Mouse (Mus musculus) forebrain, embryonic 14.5 days (tissue): ENCODE results near the gene Prpf4. TPM values are rescaled to one million over a fixed set of nuclear protein-coding genes. Genes with fewer than 3 reads are reported as not detected.

Source experiments
- ATAC-seq: fragments of 200-750 bp; cut with Nextera tagmentation; 2 replicates; pipeline ENCODE4 v1.8.0; 2017; ENCODE audit warnings: mild to moderate bottlenecking, moderate library complexity
- DNase-seq: peaks from one replicate; pipeline ENCODE4 v3.0.0-alpha.2; 2015; ENCODE audit warnings: low spot score
- H3K27ac ChIP-seq: fragments of 300-500 bp; sonication (generic); 2 replicates; pipeline ENCODE4 v1.5.1; 2014; ENCODE audit warnings: low read depth, mild to moderate bottlenecking, control low read depth, low read length, moderate library complexity
- H3K27me3 ChIP-seq: fragments of 300-500 bp; sonication (generic); replicated peaks from 2 replicates; pipeline ENCODE4 v1.6.1; 2014; ENCODE audit warnings: low read length, control low read depth, mixed read lengths; ENCODE audit not compliant: control insufficient read depth, insufficient read depth
- H3K36me3 ChIP-seq: fragments of 300-500 bp; sonication (generic); 2 replicates; pipeline ENCODE4 v1.6.1; 2014; ENCODE audit warnings: low read length, control low read depth; ENCODE audit not compliant: control insufficient read depth, insufficient read depth
- H3K4me1 ChIP-seq: fragments of 300-500 bp; sonication (generic); 2 replicates; pipeline ENCODE4 v1.6.1; 2014; ENCODE audit warnings: antibody characterized with exemption, low read length, control low read depth; ENCODE audit not compliant: control insufficient read depth, insufficient read depth
- H3K4me2 ChIP-seq: fragments of 300-500 bp; sonication (generic); 2 replicates; pipeline ENCODE4 v1.6.1; 2014; ENCODE audit warnings: mild to moderate bottlenecking, control low read depth, low read length
- H3K4me3 ChIP-seq: fragments of 300-500 bp; sonication (generic); 2 replicates; pipeline ENCODE4 v1.5.1; 2014; ENCODE audit warnings: low read depth, low read length, control low read depth
- H3K9ac ChIP-seq: fragments of 300-500 bp; sonication (generic); 2 replicates; pipeline ENCODE4 v1.6.1; 2014; ENCODE audit warnings: mild to moderate bottlenecking, low read length, control low read depth, moderate library complexity
- H3K9me3 ChIP-seq: fragments of 300-500 bp; sonication (generic); replicated peaks from 2 replicates; pipeline ENCODE4 v1.6.1; 2016; ENCODE audit warnings: low read length, control low read depth, mixed read lengths; ENCODE audit not compliant: control insufficient read depth
- WGBS: fragments of 180-500 bp; shearing (Covaris S2); extraction: QIAGEN DNeasy Blood & Tissue Kit; methylation state at CpG from one replicate; pipeline ENCODE4 v1.1.7; 2014; 5-methylcytosine and 5-hydroxymethylcytosine counted together
- polyA plus RNA-seq: library from polyadenylated mRNA; unstranded; fragments of >200 nt; fragmentation: Nextera tagmentation; extraction: Ambion mirVana; gene quantifications from 2 replicates; pipeline ENCODE4 v1.2.1, GENCODE M21; 2014

Gene Prpf4
- polyA plus RNA-seq, 1 experiment from 2014 or later: 16.4 TPM

GRCm38 (mm10) chr4:62472071-62472470 lies 63.5 kb downstream of the Prpf4 start:
- Histone ChIP-seq H3K36me3 (no peaks in the 10 kb centered on the region), H3K4me2 (no peak overlapping the region), H3K27ac (no peak overlapping the region), H3K27me3 (no peaks in the 10 kb centered on the region), H3K9me3 (no peaks in the 10 kb centered on the region), H3K4me3 (no peak overlapping the region), H3K9ac (no peak overlapping the region), H3K4me1 (0 out of 2 replicates have a peak, but pooled peaks cover 2% of the 10 kb centered on the region)
- DNase-seq (no peak), ATAC-seq (no peak)
- WGBS: 98% methylated on average over 2 of the region's 2 CpGs

- ATAC-seq: no peak
- Histone ChIP-seq H3K4me3 (no peak overlapping the region), H3K36me3 (no peaks in the 10 kb centered on the region), H3K4me2 (no peak overlapping the region), H3K27me3 (peaks cover 13% of the 10 kb centered on the region; the same call in 1 of the 2 replicates), H3K27ac (no peak overlapping the region), H3K9me3 (no peaks in the 10 kb centered on the region), H3K4me1 (0 out of 2 replicates have a peak, but pooled peaks cover 2% of the 10 kb centered on the region), H3K9ac (no peak overlapping the region)
- WGBS: 67% methylated on average over 2 of the region's 2 CpGs
- DNase-seq: no peak
Measured at GRCm38 (mm10) chr4:62475131-62475530, 66.5 kb downstream of the Prpf4 start.

GRCm38 (mm10) chr4:62475793-62476192 lies 67.2 kb downstream of the Prpf4 start:
- no peak for ATAC-seq
- WGBS: 93% methylated on average over 6 of the region's 6 CpGs
- no peaks in the 10 kb centered on the region for H3K36me3 ChIP-seq

More at GRCm38 (mm10) chr4:62475793-62476192, 67.2 kb downstream of the Prpf4 start:
- H3K27me3 ChIP-seq: peaks cover 15% of the 10 kb centered on the region; the same call in 1 of the 2 replicates
- no peak overlapping the region for H3K27ac ChIP-seq
- DNase-seq: no peak
- no peak overlapping the region for H3K4me3 ChIP-seq
- H3K9ac ChIP-seq: no peak overlapping the region
- no peaks in the 10 kb centered on the region for H3K9me3 ChIP-seq
- H3K4me1 ChIP-seq: no peaks in the 10 kb centered on the region
- no peak overlapping the region for H3K4me2 ChIP-seq

Other genes starting within 250 kb of the Prpf4 start
- 17.7 and 20.2 TPM in 2 replicates for gene Zfp37, start 177.8 kb upstream of the Prpf4 start, polyA plus RNA-seq
- 4.0 and 7.2 TPM in 2 replicates for gene Slc31a2, start 146.2 kb upstream of the Prpf4 start, polyA plus RNA-seq
- gene Fkbp15, start 48.2 kb upstream of the Prpf4 start, polyA plus RNA-seq: 15.7 and 18.6 TPM in 2 replicates
- 43.9 and 44.9 TPM in 2 replicates for gene Slc31a1, start 48.1 kb upstream of the Prpf4 start, polyA plus RNA-seq
- gene Cdc26, start 155 bp upstream of the Prpf4 start, polyA plus RNA-seq: 140 and 149 TPM in 2 replicates
- gene Rnf183, start 26.5 kb downstream of the Prpf4 start, polyA plus RNA-seq: not detected in 2 replicates
- gene Wdr31, start 62.1 kb downstream of the Prpf4 start, polyA plus RNA-seq: 8.1 and 8.2 TPM in 2 replicates
- gene Bspry, start 71.3 kb downstream of the Prpf4 start, polyA plus RNA-seq: 0.53 and 0.54 TPM in 2 replicates
- gene Hdhd3, start 94.7 kb downstream of the Prpf4 start, polyA plus RNA-seq: 12.8 and 13.8 TPM in 2 replicates
- gene Alad, start 111.1 kb downstream of the Prpf4 start, polyA plus RNA-seq: 73.8 and 80.9 TPM in 2 replicates
- gene Pole3, start 116.3 kb downstream of the Prpf4 start, polyA plus RNA-seq: 78.6 and 80.3 TPM in 2 replicates
- gene 4933430I17Rik, start 116.6 kb downstream of the Prpf4 start, polyA plus RNA-seq: 0.95 and 0.97 TPM in 2 replicates
- 36.7 and 44.8 TPM in 2 replicates for gene Rgs3, start 151.1 kb downstream of the Prpf4 start, polyA plus RNA-seq